Mouse (Mus musculus): ENCODE results near the gene Cacnb2.

Cacnb2 gene

DNA sequence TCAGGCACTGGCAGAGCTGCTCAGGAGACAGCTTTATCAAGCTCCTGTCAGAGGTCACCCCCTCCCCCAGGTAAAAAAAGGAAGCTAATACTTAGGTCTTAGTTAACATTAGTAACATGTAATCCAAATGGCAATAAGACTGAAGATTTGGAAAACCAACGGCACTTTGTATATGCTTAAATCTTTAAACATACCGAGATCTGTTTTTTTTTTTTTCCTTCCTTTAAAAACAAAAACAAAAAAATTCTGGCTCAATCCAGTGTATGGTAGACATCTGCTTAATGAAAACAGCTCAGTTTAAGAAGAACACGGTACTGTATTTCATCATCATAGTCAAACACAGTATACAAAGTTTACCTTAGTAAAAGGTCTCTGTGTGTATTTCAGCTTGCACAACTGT is at the start of gene Cacnb2:
Gene Cacnb2, plus strand, starts transcription at position 301 of the 400 bp plus-strand sequence.
- in situ Hi-C loops (cut with MboI; ENCODE audit: unreplicated experiment in 2 of 2): loop anchor here (10.0 kb wide), 2 partner anchors 438 to 448 kb away; no protein-coding TSS in a partner anchor

DNA sequence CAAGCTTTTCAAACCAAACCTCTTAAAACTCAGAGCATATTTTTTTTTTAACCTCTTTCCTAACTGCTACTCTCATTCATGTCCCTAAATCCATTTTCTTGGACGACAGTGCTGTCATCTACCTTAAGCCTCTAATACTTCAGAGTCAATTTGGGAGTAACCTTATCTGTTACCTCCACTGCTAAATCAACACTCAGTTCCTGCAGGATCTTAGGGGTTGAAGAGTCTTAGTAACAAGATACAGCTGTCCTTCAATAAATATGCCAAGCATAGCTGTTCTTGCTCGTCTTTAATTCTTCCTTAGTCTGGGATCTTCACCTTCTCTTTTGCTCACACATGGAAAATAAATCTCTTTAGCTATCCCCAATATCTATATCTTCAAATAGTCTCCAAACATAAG is 34.9 kb upstream of the Cacnb2 start:
- in situ Hi-C loops (cut with MboI; ENCODE audit: unreplicated experiment in 2 of 2): no loop called here

DNA sequence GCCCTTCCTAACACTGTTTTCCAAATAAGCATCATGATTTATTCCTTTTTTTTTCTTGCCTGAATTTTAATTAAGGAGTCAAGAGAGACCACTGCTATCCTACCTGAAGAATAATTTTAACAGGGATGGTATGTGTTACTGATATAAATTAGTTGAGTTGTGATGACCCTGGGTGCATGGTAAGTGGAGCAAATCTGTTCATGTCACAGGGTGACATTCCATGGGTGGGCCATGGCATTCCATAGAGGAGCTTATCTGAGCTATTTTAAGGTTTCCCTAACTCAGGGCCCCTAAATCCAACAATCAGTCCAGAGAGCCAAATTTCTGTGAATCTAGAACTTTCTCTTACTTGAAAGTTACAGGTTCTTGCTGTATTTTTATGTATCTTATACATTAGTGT is 31.6 kb upstream of the Cacnb2 start:
- in situ Hi-C loops (cut with MboI; ENCODE audit: unreplicated experiment in 2 of 2): no loop called here

- in situ Hi-C loops (cut with MboI; ENCODE audit: unreplicated experiment in 2 of 2): no loop called here
Measured at GRCm38 (mm10) chr2:14589541-14589940, 13.3 kb upstream of the Cacnb2 start.

- in situ Hi-C loops (cut with MboI; ENCODE audit: unreplicated experiment in 2 of 2): no loop called here
Measured at GRCm38 (mm10) chr2:14597909-14598563, 4.9 kb upstream of the Cacnb2 start.

DNA sequence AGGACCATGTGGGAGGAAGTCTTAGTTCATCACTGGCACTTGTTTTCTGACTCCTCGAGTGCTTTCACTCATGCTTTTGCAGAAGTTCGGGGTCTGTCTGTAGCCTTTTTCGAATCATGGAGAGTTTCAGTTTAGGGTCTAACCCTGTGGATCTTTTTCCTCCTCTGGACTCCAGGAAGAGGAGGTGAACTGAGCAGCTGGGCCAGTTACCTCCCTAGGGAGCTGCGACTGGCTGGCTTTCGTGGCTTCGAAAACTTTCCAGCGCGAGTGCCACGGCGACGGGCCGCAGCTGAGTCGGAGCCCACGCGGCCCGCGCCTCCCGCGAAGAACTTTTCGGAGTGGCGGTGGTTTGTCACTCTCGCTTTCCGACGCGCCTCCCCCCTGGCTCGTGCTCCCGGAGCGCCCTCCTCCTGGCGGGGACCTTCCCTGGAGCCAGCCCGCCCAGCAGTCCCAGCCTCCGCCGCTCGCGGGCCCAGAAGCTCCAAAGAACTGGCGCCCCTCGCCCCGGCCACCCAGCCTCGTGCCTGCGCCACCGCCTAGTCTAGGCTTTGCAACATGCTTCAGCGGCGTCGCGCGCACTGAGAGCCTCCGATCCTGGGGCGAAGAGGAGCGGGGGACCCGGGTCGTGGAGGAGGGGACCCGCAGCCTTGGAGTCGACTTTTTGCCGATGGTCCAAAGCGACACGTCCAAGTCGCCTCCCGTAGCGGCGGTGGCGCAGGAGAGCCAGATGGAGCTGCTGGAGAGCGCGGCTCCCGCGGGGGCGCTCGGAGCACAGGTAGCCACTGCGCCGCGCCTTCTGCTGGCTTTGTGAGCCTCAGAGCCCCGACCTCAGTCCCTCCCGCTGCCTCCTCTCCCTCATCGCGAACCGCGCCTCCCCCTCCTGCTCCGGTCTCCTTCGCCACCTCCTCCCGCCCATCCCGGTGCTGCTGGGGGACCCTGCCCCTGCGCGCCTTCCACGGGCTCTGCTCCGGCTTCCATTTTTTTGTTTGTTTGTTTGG is 1.2 kb downstream of the Cacnb2 start:
- in situ Hi-C loops (cut with MboI; ENCODE audit: unreplicated experiment in 2 of 2): loop anchor here (10.0 kb wide), 2 partner anchors 439 to 449 kb away; no protein-coding TSS in a partner anchor

DNA sequence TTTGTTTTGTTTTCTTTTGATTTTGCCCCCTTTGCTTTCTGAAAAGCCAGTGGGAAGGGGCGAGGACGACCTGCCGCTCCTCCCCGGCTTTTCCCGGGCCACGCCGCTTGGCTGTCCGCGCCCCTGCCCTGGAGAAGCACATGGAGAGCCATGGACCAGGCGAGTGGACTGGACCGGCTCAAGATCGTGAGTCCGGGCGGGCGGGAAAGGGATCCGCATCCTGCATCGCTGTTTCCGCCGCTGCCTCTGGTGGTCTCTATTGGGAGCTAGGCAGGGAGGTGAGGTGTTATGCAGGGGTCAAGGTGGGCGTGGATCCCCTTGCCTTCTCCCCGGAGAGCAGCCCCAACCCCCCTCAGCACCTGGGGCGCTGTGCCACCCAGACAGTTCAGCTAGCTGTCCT is 1.9 kb downstream of the Cacnb2 start:
- in situ Hi-C loops (cut with MboI; ENCODE audit: unreplicated experiment in 2 of 2): loop anchor here (5.0 to 10.0 kb wide), 3 partner anchors 73 to 450 kb away; no protein-coding TSS in a partner anchor

GRCm38 (mm10) chr2:14605207-14605606 is 2.3 kb downstream of the Cacnb2 start:
- in situ Hi-C loops (cut with MboI; ENCODE audit: unreplicated experiment in 2 of 2): loop anchor here (5.0 to 10.0 kb wide), 3 partner anchors 72 to 450 kb away; no protein-coding TSS in a partner anchor

DNA sequence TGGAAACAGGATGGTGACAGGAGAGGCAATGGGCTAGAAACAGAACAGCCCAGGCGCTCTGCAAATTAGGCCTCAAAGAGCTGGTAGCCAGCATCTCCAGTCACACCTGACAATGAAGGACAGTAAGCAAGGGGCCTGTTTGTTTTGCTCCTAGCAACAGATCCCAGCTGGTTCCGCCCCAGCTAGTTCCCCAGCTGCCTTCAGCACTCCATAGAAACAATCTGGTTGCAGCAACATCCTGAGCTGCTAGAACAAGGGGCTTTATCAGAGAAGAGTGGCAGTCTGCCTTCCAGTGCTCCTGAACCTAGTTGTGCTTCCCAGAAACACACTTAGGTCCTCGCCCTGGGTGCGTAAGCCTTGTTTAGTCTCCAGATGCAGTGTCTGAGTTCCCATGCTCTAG is 5.7 kb downstream of the Cacnb2 start:
- in situ Hi-C loops (cut with MboI; ENCODE audit: unreplicated experiment in 2 of 2): loop anchor here (5.0 to 10.0 kb wide), 3 partner anchors 69 to 454 kb away; no protein-coding TSS in a partner anchor

- in situ Hi-C loops (cut with MboI; ENCODE audit: unreplicated experiment in 2 of 2): no loop called here
Measured at GRCm38 (mm10) chr2:14612705-14613104, 9.8 kb downstream of the Cacnb2 start.

DNA sequence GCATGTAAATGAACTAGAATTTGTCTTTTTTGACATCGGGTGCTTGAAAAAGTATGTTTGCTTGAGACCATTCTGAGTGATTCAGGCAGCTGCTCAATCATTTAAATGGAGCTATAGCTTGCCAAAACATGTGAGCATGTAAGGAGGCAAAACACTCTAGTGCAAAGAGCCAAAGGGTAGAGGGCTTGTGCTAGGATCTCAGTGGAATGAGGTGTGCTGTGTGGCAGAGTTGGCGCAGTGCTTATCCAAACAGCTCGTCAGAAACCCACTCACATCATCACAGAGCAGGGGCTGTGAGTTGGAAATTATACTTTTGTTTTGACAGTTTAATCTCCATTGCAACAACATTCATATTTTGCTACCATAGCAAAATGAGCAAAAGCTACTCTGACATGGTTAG is 13.5 kb downstream of the Cacnb2 start:
- in situ Hi-C loops (cut with MboI; ENCODE audit: unreplicated experiment in 2 of 2): no loop called here

- in situ Hi-C loops (cut with MboI; ENCODE audit: unreplicated experiment in 2 of 2): no loop called here
Measured at GRCm38 (mm10) chr2:14620120-14620853, 17.4 kb downstream of the Cacnb2 start.

DNA sequence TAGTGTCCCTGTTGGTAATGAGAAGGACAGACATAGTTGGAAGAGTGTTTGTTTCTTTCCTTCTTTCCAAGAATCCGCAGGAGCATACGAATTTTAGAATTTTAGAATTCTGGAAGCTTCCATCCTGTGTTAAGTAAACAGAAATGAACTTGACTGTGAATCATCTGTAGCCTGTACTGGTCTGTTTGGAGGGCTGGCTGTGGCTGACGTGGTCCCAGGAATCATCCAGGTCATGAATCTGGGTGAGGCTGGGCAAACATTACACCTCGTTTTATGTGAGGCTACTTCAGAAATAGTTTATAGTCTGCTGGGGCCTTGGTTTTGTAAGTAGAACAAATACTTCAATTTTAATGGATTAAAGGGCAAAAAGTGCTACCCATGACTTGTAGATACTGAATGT is 18.0 kb downstream of the Cacnb2 start:
- in situ Hi-C loops (cut with MboI; ENCODE audit: unreplicated experiment in 2 of 2): no loop called here

GRCm38 (mm10) chr2:14623820-14624219 is 20.9 kb downstream of the Cacnb2 start:
- in situ Hi-C loops (cut with MboI; ENCODE audit: unreplicated experiment in 2 of 2): no loop called here

- in situ Hi-C loops (cut with MboI; ENCODE audit: unreplicated experiment in 2 of 2): loop anchor here in 1 of 2 experiments (25.0 kb wide), 1 partner anchor 1218 kb away; no protein-coding TSS in a partner anchor
Measured at GRCm38 (mm10) chr2:14629814-14630492, 27.1 kb downstream of the Cacnb2 start.

GRCm38 (mm10) chr2:14631590-14631989 is 28.7 kb downstream of the Cacnb2 start:
- in situ Hi-C loops (cut with MboI; ENCODE audit: unreplicated experiment in 2 of 2): loop anchor here in 1 of 2 experiments (25.0 kb wide), 1 partner anchor 1219 kb away; no protein-coding TSS in a partner anchor

- in situ Hi-C loops (cut with MboI; ENCODE audit: unreplicated experiment in 2 of 2): loop anchor here in 1 of 2 experiments (25.0 kb wide), 1 partner anchor 1221 kb away; no protein-coding TSS in a partner anchor
Measured at GRCm38 (mm10) chr2:14633202-14633601, 30.3 kb downstream of the Cacnb2 start.

GRCm38 (mm10) chr2:14639266-14639665 is 36.4 kb downstream of the Cacnb2 start:
- in situ Hi-C loops (cut with MboI; ENCODE audit: unreplicated experiment in 2 of 2): loop anchor here in 1 of 2 experiments (25.0 kb wide), 1 partner anchor 1227 kb away; no protein-coding TSS in a partner anchor

GRCm38 (mm10) chr2:14639877-14640276 is 37.0 kb downstream of the Cacnb2 start:
- in situ Hi-C loops (cut with MboI; ENCODE audit: unreplicated experiment in 2 of 2): loop anchor here in 1 of 2 experiments (25.0 kb wide), 1 partner anchor 1228 kb away; no protein-coding TSS in a partner anchor

Measured in v-Abl transformed pro-B cells (cell line).